Mouse (Mus musculus) midbrain, embryonic 11.5 days (tissue): ENCODE data around the gene Adh7. TPM values are rescaled to one million over a fixed set of nuclear protein-coding genes. Genes with fewer than 3 reads are reported as not detected.
A peak's percentile ranks its signal among the peaks of the same experiment; 100 is the strongest.

ENCODE experiments used
- ATAC-seq: fragments of 200-750 bp; cut with Nextera tagmentation; 2 replicates; pipeline ENCODE4 v1.8.0; 2017; ENCODE audit warnings: moderate TSS enrichment, moderate library complexity; ENCODE audit not compliant: low FRiP score
- DNase-seq: peaks from one replicate; pipeline ENCODE4 v3.0.0; 2015; ENCODE audit warnings: low spot score; ENCODE audit errors: missing footprints
- H3K27ac ChIP-seq: fragments of 300-500 bp; sonication (generic); 2 replicates; pipeline ENCODE4 v1.5.1; 2014; ENCODE audit warnings: low read depth, low read length
- H3K27me3 ChIP-seq: fragments of 300-500 bp; sonication (generic); 2 replicates; pipeline ENCODE4 v1.6.1; 2014; ENCODE audit warnings: mild to moderate bottlenecking, low read length, moderate library complexity, mixed read lengths; ENCODE audit not compliant: control insufficient read depth, insufficient read depth
- H3K36me3 ChIP-seq: fragments of 300-500 bp; sonication (generic); 2 replicates; pipeline ENCODE4 v1.6.1; 2014; ENCODE audit warnings: mild to moderate bottlenecking, low read length, moderate library complexity, mixed read lengths; ENCODE audit not compliant: control insufficient read depth, insufficient read depth
- H3K4me1 ChIP-seq: fragments of 300-500 bp; sonication (generic); 2 replicates; pipeline ENCODE4 v1.6.1; 2014; ENCODE audit warnings: low read length; ENCODE audit not compliant: control insufficient read depth, insufficient read depth
- H3K4me2 ChIP-seq: fragments of 300-500 bp; sonication (generic); 2 replicates; pipeline ENCODE4 v1.6.1; 2014; ENCODE audit warnings: mild to moderate bottlenecking, moderate library complexity
- H3K4me3 ChIP-seq: fragments of 300-500 bp; sonication (generic); 2 replicates; pipeline ENCODE4 v1.5.1; 2014; ENCODE audit warnings: low read depth, low read length
- H3K9ac ChIP-seq: fragments of 300-500 bp; sonication (generic); 2 replicates; pipeline ENCODE4 v1.6.1; 2014; ENCODE audit warnings: low read length
- H3K9me3 ChIP-seq: fragments of 300-500 bp; sonication (generic); 2 replicates; pipeline ENCODE4 v1.6.1; 2016; ENCODE audit warnings: low read length; ENCODE audit not compliant: control insufficient read depth
- WGBS: fragments of 180-500 bp; shearing (Covaris S2); extraction: QIAGEN DNeasy Blood & Tissue Kit; methylation state at CpG from one replicate; pipeline ENCODE4 v1.1.7; 2014; 5-methylcytosine and 5-hydroxymethylcytosine counted together
- polyA plus RNA-seq: library from polyadenylated mRNA; unstranded; fragments of >200 nt; fragmentation: Nextera tagmentation; extraction: Ambion mirVana; gene quantifications from 2 replicates; pipeline ENCODE4 v1.2.1, GENCODE M21; 2014

The Adh7 gene
- polyA plus RNA-seq, 1 experiment from 2014 or later = 0.16 TPM

DNA sequence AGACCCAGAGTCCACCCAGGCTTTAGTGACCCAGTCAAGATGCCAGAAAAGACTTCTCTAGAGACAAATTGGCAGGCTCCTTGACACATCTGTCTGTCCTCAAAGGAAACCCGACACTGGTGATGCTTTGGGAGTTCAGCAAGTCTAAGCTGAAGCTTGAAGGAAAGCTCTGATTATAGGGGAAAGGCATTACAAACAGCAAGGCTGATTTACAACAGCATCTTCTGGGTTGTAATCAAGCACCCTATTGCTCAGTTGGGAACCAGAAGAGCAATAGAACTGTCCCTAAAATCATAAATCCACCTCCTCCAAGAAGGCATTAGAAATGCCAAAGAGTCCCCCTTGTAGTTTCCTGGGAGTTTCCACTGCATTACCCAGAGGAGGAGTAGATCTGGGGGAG lies 52.9 kb downstream of the Adh7 start:
- no peaks in the 10 kb centered on the region for H3K27me3 ChIP-seq
- H3K4me2 ChIP-seq = no peak overlapping the region
- no peaks in the 10 kb centered on the region for H3K9me3 ChIP-seq
- whole genome bisulfite sequencing = 26% methylated on average over 1 of the region's 1 CpGs
- ATAC-seq (no peak), DNase-seq (peak; percentile 26)
- H3K4me1 ChIP-seq = no peaks in the 10 kb centered on the region
- H3K4me3 ChIP-seq = no peak overlapping the region
- no peaks in the 10 kb centered on the region for H3K36me3 ChIP-seq
- H3K9ac ChIP-seq = no peak overlapping the region
- no peak overlapping the region for H3K27ac ChIP-seq

DNA sequence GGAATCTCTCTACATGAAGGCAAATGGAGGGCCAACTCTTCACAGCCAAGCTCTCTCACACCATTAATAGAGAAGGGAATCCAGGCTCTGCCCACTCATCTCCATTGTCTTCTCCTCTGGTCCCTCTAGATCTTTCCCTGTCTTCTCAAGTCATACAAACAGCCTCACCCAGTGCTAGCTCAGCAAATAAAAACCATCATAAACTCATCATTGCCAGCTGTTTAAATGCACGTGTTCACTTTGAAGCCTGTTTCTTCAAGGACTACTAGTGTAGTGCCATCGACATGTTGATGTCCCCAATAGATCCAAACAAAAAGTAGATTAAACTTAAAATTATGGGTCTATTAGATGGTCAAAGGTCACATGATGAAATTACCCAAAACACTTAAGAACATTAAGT lies 53.7 kb downstream of the Adh7 start:
- peak; percentile 35 for DNase-seq
- WGBS = 96% methylated on average over 2 of the region's 2 CpGs
- H3K27ac ChIP-seq = no peak overlapping the region
- H3K9me3 ChIP-seq = no peaks in the 10 kb centered on the region
- ATAC-seq = no peak
- no peaks in the 10 kb centered on the region for H3K36me3 ChIP-seq
- no peaks in the 10 kb centered on the region for H3K4me1 ChIP-seq
- H3K4me3 ChIP-seq = no peak overlapping the region
- H3K27me3 ChIP-seq = no peaks in the 10 kb centered on the region
- no peak overlapping the region for H3K9ac ChIP-seq
- H3K4me2 ChIP-seq = no peak overlapping the region

GRCm38 (mm10) chr3:138273080-138273479 lies 55.5 kb downstream of the Adh7 start:
- no peaks in the 10 kb centered on the region for H3K4me1 ChIP-seq
- H3K9ac ChIP-seq = no peak overlapping the region
- H3K27ac ChIP-seq = no peak overlapping the region
- no peak overlapping the region for H3K4me3 ChIP-seq
- H3K4me2 ChIP-seq = no peak overlapping the region
- H3K27me3 ChIP-seq = no peaks in the 10 kb centered on the region
- H3K9me3 ChIP-seq = no peaks in the 10 kb centered on the region
- ATAC-seq (no peak), DNase-seq (peak; percentile 35)
- 91% methylated on average over 7 of the region's 7 CpGs for whole genome bisulfite sequencing
- no peaks in the 10 kb centered on the region for H3K36me3 ChIP-seq

GRCm38 (mm10) chr3:138275100-138275499 lies 57.5 kb downstream of the Adh7 start:
- H3K9me3 ChIP-seq = no peaks in the 10 kb centered on the region
- no peaks in the 10 kb centered on the region for H3K27me3 ChIP-seq
- H3K4me2 ChIP-seq = no peak overlapping the region
- ATAC-seq (no peak), DNase-seq (peak; percentile 8)
- 91% methylated on average over 3 of the region's 3 CpGs for WGBS
- no peaks in the 10 kb centered on the region for H3K4me1 ChIP-seq
- no peak overlapping the region for H3K4me3 ChIP-seq
- H3K9ac ChIP-seq = no peak overlapping the region
- no peak overlapping the region for H3K27ac ChIP-seq
- no peaks in the 10 kb centered on the region for H3K36me3 ChIP-seq

DNA sequence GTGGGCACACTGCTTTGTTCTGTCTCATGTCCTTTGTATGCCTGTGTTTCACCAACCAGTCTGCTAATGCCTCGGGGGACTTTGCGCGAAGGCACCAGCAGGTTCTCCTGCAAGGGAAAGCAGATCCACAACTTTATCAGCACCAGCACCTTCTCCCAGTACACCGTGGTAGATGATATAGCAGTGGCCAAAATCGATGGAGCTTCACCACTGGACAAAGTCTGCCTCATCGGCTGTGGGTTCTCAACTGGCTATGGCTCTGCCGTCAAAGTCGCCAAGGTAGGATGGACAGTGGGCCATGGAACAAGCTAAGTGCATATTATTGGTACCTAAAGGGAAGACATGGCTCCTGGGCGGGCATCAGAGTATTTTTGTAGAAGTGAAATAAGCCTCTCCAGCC lies 65.0 kb downstream of the Adh7 start:
- Histone ChIP-seq H3K9me3 (no peaks in the 10 kb centered on the region), H3K27me3 (no peaks in the 10 kb centered on the region), H3K27ac (no peak overlapping the region), H3K4me1 (peaks cover 4% of the 10 kb centered on the region; the same call in 1 of the 2 replicates), H3K4me2 (no peak overlapping the region), H3K36me3 (no peaks in the 10 kb centered on the region), H3K4me3 (no peak overlapping the region), H3K9ac (no peak overlapping the region)
- ATAC-seq = no peak
- 66% methylated on average over 9 of the region's 9 CpGs for WGBS
- DNase-seq = no peak

Other genes starting within 250 kb of the Adh7 start
- 3.2 and 3.4 TPM in 2 replicates for gene Dapp1, start 236.2 kb upstream of the Adh7 start, polyA plus RNA-seq
- 0.01 and 0.08 TPM in 2 replicates for gene 1110002E22Rik, start 152.7 kb upstream of the Adh7 start, polyA plus RNA-seq
- gene Gm5105, start 150.4 kb upstream of the Adh7 start, polyA plus RNA-seq = not detected in 2 replicates
- gene Trmt10a, start 74.3 kb upstream of the Adh7 start, polyA plus RNA-seq = 14.9 and 19.5 TPM in 2 replicates
- gene Mttp, start 72.8 kb upstream of the Adh7 start, polyA plus RNA-seq = 10.0 and 10.7 TPM in 2 replicates
- gene 4930579F01Rik, start 23.9 kb upstream of the Adh7 start, polyA plus RNA-seq = not detected in 2 replicates
- 0.23 and 0.48 TPM in 2 replicates for gene Adh1, start 43.2 kb downstream of the Adh7 start, polyA plus RNA-seq
- not detected in 2 replicates for gene Adh6a, start 95.5 kb downstream of the Adh7 start, polyA plus RNA-seq
- gene Adh6b, start 124.0 kb downstream of the Adh7 start, polyA plus RNA-seq = 0.33 and 0.41 TPM in 2 replicates
- not detected in 2 replicates for gene Adh4, start 197.7 kb downstream of the Adh7 start, polyA plus RNA-seq
- 279 and 283 TPM in 2 replicates for gene Adh5, start 225.3 kb downstream of the Adh7 start, polyA plus RNA-seq